Mouse (Mus musculus): ENCODE results near the gene Itpkb. TPM values are rescaled to one million over a fixed set of nuclear protein-coding genes. Genes with fewer than 3 reads are reported as not detected.
A peak's percentile ranks its signal among the peaks of the same experiment; 100 is the strongest.

The Itpkb gene
- polyA plus RNA-seq, 1 experiment: 12.4 TPM

DNA sequence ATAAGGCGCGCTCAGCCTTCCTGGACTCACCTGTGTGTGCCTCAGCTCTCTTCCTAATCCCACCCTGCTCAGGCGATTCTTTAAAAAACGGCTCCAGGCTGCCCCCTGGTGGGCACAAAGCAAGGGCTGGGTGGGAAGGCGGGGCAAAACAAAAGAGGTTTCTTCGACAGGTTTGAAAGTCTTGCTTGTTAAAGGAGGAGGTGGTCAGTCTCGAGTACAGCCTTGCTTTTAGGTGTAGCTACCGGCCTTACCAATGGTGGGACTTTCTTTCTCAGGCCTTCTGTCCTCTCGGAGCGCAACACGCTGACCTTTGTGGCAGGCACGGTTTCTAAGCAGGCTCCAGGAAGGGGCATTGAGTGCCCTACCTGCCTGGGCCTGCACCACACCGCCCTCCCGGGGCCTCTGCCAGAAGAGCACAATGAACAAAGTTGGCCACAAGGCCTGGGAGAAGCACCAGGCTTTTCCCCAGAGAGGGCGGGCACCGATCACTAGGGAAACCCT, 76.9 kb downstream of the Itpkb start:
- no peak overlapping the region for H3K9ac ChIP-seq (ENCODE audit: low read depth, poor library complexity, severe bottlenecking)
- H3K27ac ChIP-seq (ENCODE audit: insufficient read depth, low read length): no peak overlapping the region
- H3K9me3 ChIP-seq (replicated peaks; ENCODE audit: control insufficient read depth, insufficient read depth, low read length, poor library complexity, severe bottlenecking): no peaks in the 10 kb centered on the region
- TF ChIP-seq EP300 (IDR thresholded peaks at IDR 0.05; ENCODE audit: insufficient read depth, low read depth, low read length): no peak
- TF ChIP-seq POLR2A (IDR thresholded peaks at IDR 0.05; ENCODE audit: insufficient read depth, low read length): no peak
- TF ChIP-seq CTCF (IDR thresholded peaks at IDR 0.05; ENCODE audit: low read depth, low read length): peak; percentile 62
- no peaks in the 10 kb centered on the region for H3K27me3 ChIP-seq (ENCODE audit: control insufficient read depth, insufficient read depth, low read length, poor library complexity, severe bottlenecking)
- peaks cover 5% of the 10 kb centered on the region for H3K4me1 ChIP-seq (ENCODE audit: control insufficient read depth, insufficient read depth, low read length)
- no peaks in the 10 kb centered on the region for H3K36me3 ChIP-seq (ENCODE audit: control insufficient read depth, insufficient read depth, low read length, poor library complexity, severe bottlenecking)
- H3K4me3 ChIP-seq (ENCODE audit: low read depth, low read length): peak overlapping the region; percentile 27

DNA sequence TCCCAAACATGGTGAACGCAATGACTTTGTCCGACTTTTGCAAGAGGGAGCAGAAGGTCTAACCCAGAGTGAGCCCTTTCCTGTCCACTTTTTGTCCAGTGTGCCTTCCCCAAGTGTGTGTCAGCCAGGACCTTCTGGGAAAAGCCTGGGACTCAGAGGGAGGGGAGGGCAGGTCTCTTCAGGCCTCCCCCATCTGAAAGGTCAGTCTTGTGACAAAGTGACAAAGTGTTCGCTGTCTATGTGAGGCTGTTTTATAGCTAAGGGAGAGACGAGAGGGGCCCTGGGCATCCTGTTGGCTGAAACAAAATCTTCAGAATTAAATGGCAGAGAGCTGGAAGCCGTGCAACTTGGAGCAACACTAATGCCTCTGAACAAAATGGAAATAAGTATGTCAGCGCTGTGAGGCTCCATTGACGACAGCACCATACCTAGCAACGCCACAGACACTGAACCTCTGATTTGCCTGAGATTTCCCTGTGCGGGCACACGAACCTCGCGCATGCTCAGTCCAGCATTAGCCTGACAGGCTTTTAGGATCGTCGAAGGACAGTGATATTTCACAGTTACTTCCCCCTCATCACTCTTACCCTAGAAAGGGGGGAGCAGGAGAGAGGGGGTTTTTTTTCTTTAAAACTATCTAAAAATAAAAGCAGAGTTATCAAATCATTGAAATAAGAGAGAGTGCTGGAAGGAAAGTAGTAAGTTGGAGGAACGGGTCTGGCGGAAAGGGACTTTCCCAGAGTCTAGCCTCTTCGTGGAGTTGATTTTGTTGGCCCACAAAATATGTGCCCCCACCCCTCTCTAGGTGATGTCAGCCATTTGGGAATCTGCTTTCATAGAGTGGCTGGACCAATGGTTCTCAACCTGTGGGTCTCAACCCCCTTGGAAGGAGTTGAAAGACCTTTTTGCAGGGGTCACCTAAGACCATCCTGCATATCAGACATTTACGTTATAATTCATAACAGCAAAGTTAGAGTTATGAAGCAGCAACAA, 77.7 kb downstream of the Itpkb start:
- H3K9me3 ChIP-seq (replicated peaks; ENCODE audit: control insufficient read depth, insufficient read depth, low read length, poor library complexity, severe bottlenecking): no peaks in the 10 kb centered on the region
- no peak overlapping the region for H3K27ac ChIP-seq (ENCODE audit: insufficient read depth, low read length)
- H3K4me3 ChIP-seq (ENCODE audit: low read depth, low read length): no peak overlapping the region
- no peaks in the 10 kb centered on the region for H3K27me3 ChIP-seq (ENCODE audit: control insufficient read depth, insufficient read depth, low read length, poor library complexity, severe bottlenecking)
- no peaks in the 10 kb centered on the region for H3K36me3 ChIP-seq (ENCODE audit: control insufficient read depth, insufficient read depth, low read length, poor library complexity, severe bottlenecking)
- H3K4me1 ChIP-seq (ENCODE audit: control insufficient read depth, insufficient read depth, low read length): peaks cover 5% of the 10 kb centered on the region
- TF ChIP-seq POLR2A (IDR thresholded peaks at IDR 0.05; ENCODE audit: insufficient read depth, low read length) (no peak), EP300 (IDR thresholded peaks at IDR 0.05; ENCODE audit: insufficient read depth, low read depth, low read length) (no peak), CTCF (IDR thresholded peaks at IDR 0.05; ENCODE audit: low read depth, low read length) (no peak)
- H3K9ac ChIP-seq (ENCODE audit: low read depth, poor library complexity, severe bottlenecking): no peak overlapping the region

DNA sequence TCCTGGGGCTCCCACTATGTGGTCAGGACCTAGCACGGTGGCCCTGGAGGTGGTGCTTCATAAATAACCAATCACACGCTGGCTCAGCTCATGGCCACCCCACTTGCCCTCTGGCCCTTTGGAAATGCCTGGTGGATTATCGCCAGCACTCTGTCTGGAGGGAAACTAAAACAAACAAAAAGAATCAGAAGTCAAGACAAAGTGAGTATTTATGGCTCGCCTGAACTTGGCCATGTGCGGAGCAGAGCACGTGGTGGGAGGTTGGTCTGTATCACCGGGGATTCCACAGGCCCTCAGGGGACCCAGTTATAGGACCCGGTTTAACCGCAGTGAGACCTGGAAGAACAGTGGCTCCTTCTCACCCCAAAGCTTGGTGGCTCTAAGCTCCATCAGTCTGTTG, 78.5 kb downstream of the Itpkb start:
- Histone ChIP-seq H3K4me1 (ENCODE audit: control insufficient read depth, insufficient read depth, low read length) (peaks cover 5% of the 10 kb centered on the region), H3K4me3 (ENCODE audit: low read depth, low read length) (no peak overlapping the region), H3K27ac (ENCODE audit: insufficient read depth, low read length) (no peak overlapping the region), H3K9ac (ENCODE audit: low read depth, poor library complexity, severe bottlenecking) (no peak overlapping the region), H3K36me3 (ENCODE audit: control insufficient read depth, insufficient read depth, low read length, poor library complexity, severe bottlenecking) (no peaks in the 10 kb centered on the region), H3K27me3 (ENCODE audit: control insufficient read depth, insufficient read depth, low read length, poor library complexity, severe bottlenecking) (no peaks in the 10 kb centered on the region), H3K9me3 (replicated peaks; ENCODE audit: control insufficient read depth, insufficient read depth, low read length, poor library complexity, severe bottlenecking) (no peaks in the 10 kb centered on the region)
- no peak for TF ChIP-seq POLR2A (IDR thresholded peaks at IDR 0.05; ENCODE audit: insufficient read depth, low read length)
- no peak for TF ChIP-seq EP300 (IDR thresholded peaks at IDR 0.05; ENCODE audit: insufficient read depth, low read depth, low read length)
- TF ChIP-seq CTCF (IDR thresholded peaks at IDR 0.05; ENCODE audit: low read depth, low read length): no peak

DNA sequence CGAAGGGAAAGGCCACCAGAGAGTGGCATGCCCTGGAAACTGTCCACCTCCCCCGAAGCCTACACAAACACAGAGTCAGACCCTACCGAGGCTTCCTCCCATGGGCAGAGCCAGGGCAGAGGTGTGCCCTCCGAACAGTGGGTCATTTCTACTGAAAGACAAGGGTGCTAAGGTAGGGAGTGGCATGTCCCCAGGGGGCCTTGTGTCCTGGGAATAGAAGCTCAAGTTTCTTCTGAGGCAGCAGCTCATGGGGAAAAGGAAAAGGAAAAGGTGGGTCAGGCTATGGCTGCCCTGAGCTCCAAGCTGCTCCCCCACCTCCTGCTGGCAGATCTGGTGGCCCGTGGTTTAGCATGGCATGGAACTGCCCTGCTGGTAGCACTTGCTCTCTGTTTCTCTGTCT, 79.5 kb downstream of the Itpkb start:
- no peaks in the 10 kb centered on the region for H3K27me3 ChIP-seq (ENCODE audit: control insufficient read depth, insufficient read depth, low read length, poor library complexity, severe bottlenecking)
- peaks cover 5% of the 10 kb centered on the region for H3K4me1 ChIP-seq (ENCODE audit: control insufficient read depth, insufficient read depth, low read length)
- no peaks in the 10 kb centered on the region for H3K9me3 ChIP-seq (replicated peaks; ENCODE audit: control insufficient read depth, insufficient read depth, low read length, poor library complexity, severe bottlenecking)
- H3K27ac ChIP-seq (ENCODE audit: insufficient read depth, low read length): no peak overlapping the region
- no peaks in the 10 kb centered on the region for H3K36me3 ChIP-seq (ENCODE audit: control insufficient read depth, insufficient read depth, low read length, poor library complexity, severe bottlenecking)
- H3K4me3 ChIP-seq (ENCODE audit: low read depth, low read length): no peak overlapping the region
- H3K9ac ChIP-seq (ENCODE audit: low read depth, poor library complexity, severe bottlenecking): no peak overlapping the region
- TF ChIP-seq POLR2A (IDR thresholded peaks at IDR 0.05; ENCODE audit: insufficient read depth, low read length) (no peak), EP300 (IDR thresholded peaks at IDR 0.05; ENCODE audit: insufficient read depth, low read depth, low read length) (no peak), CTCF (IDR thresholded peaks at IDR 0.05; ENCODE audit: low read depth, low read length) (no peak)

DNA sequence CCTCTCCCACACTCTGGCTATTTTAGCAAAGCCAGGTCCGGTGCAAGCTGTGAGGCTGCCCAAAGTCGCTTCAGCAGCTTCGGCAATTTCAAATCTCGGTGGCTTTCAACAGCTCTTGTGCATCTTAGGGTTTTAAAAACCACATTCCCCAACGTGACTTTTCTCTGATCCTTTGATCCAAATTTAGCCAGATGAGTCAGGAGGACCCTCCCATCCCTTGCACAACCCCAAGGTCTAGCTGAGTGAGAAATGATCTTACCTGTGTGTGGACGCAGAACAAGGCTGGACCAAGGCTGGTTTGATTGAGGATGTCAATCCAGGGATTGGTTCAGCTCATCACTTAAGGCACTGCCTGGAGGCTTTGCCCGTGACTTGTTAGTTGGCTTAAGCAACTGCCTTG, 80.0 kb downstream of the Itpkb start:
- Histone ChIP-seq H3K9ac (ENCODE audit: low read depth, poor library complexity, severe bottlenecking) (no peak overlapping the region), H3K27ac (ENCODE audit: insufficient read depth, low read length) (no peak overlapping the region), H3K27me3 (ENCODE audit: control insufficient read depth, insufficient read depth, low read length, poor library complexity, severe bottlenecking) (no peaks in the 10 kb centered on the region), H3K4me1 (ENCODE audit: control insufficient read depth, insufficient read depth, low read length) (peaks cover 3% of the 10 kb centered on the region), H3K9me3 (replicated peaks; ENCODE audit: control insufficient read depth, insufficient read depth, low read length, poor library complexity, severe bottlenecking) (no peaks in the 10 kb centered on the region), H3K36me3 (ENCODE audit: control insufficient read depth, insufficient read depth, low read length, poor library complexity, severe bottlenecking) (no peaks in the 10 kb centered on the region), H3K4me3 (ENCODE audit: low read depth, low read length) (no peak overlapping the region)
- TF ChIP-seq CTCF (IDR thresholded peaks at IDR 0.05; ENCODE audit: low read depth, low read length) (no peak), EP300 (IDR thresholded peaks at IDR 0.05; ENCODE audit: insufficient read depth, low read depth, low read length) (no peak), POLR2A (IDR thresholded peaks at IDR 0.05; ENCODE audit: insufficient read depth, low read length) (no peak)

DNA sequence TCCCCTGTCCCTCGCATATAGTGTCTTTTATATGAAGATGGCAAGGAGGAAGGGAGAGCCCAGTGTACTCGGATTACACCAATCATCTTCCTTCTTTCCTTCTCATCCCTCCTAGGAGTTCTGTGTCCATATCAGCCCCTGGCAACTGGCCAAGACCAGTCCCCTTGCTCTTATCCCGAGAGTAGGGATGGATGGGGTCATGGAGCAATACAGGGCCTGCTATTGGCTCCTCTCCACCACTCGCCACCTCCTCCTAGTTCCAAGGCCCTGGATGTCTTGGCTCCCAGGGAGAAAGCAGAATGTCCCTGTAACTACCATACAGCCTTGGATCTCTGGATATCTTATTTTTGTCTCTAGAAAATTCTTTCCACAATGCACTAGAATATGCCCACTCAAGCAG, 84.8 kb downstream of the Itpkb start:
- Histone ChIP-seq H3K36me3 (ENCODE audit: control insufficient read depth, insufficient read depth, low read length, poor library complexity, severe bottlenecking) (no peaks in the 10 kb centered on the region), H3K27ac (ENCODE audit: insufficient read depth, low read length) (no peak overlapping the region)

More for the DNA sequence above, 84.8 kb downstream of the Itpkb start:
- no peak overlapping the region for H3K9ac ChIP-seq (ENCODE audit: low read depth, poor library complexity, severe bottlenecking)
- no peaks in the 10 kb centered on the region for H3K4me1 ChIP-seq (ENCODE audit: control insufficient read depth, insufficient read depth, low read length)
- H3K27me3 ChIP-seq (ENCODE audit: control insufficient read depth, insufficient read depth, low read length, poor library complexity, severe bottlenecking): no peaks in the 10 kb centered on the region
- no peaks in the 10 kb centered on the region for H3K9me3 ChIP-seq (replicated peaks; ENCODE audit: control insufficient read depth, insufficient read depth, low read length, poor library complexity, severe bottlenecking)
- no peak overlapping the region for H3K4me3 ChIP-seq (ENCODE audit: low read depth, low read length)
- TF ChIP-seq CTCF (IDR thresholded peaks at IDR 0.05; ENCODE audit: low read depth, low read length): no peak
- no peak for TF ChIP-seq EP300 (IDR thresholded peaks at IDR 0.05; ENCODE audit: insufficient read depth, low read depth, low read length)
- no peak for TF ChIP-seq POLR2A (IDR thresholded peaks at IDR 0.05; ENCODE audit: insufficient read depth, low read length)
